Comparison of ENCODE assay signal across 9 mouse cellular contexts in genomic region chr14:122249123-122249522, GRCm38 (mm10).
DNase-seq lines count a peak whose midpoint lies in the region; ATAC-seq and TF ChIP-seq lines count a peak whose summit lies in the region.
"Had no signal": no experiment of that assay in that cellular context is flagged by ENCODE, and none has a peak within 500 bp of the region (broad histone marks: within the 10 kb centered on the region; RNA-seq: fewer than 3 reads in every experiment).

No protein-coding gene starts in this region.

- 89% methylated on average over 3 of the region's 3 CpGs for WGBS in hindbrain, embryonic 13.5 days

- peak; percentile 57 for TF ChIP-seq CTCF in G1E (IDR thresholded peaks at IDR 0.05; ENCODE audit: low read depth, low read length)

- H3K36me3 ChIP-seq in G1E (replicated peaks), result peaks cover 6% of the 10 kb centered on the region
- no peaks in the 10 kb centered on the region for H3K36me3 ChIP-seq in hindbrain, embryonic 13.5 days
- H3K36me3 ChIP-seq: neural tube, embryonic 12.5 days had no signal

- H3K9ac ChIP-seq in hindbrain, embryonic 13.5 days, result no peak overlapping the region
- H3K9ac ChIP-seq: neural tube, embryonic 12.5 days had no signal

- H3K4me1 ChIP-seq in G1E (ENCODE audit: insufficient read depth, low read depth, low read length), result no peaks in the 10 kb centered on the region
- no peaks in the 10 kb centered on the region for H3K4me1 ChIP-seq in hindbrain, embryonic 13.5 days (replicated peaks)
- H3K4me1 ChIP-seq: neural tube, embryonic 12.5 days had no signal

- H3K27ac ChIP-seq in hindbrain, embryonic 13.5 days, result no peak overlapping the region
- H3K27ac ChIP-seq: neural tube, embryonic 12.5 days had no signal

- H3K9me3 ChIP-seq in G1E (replicated peaks), result no peaks in the 10 kb centered on the region
- no peaks in the 10 kb centered on the region for H3K9me3 ChIP-seq in hindbrain, embryonic 13.5 days
- H3K9me3 ChIP-seq: neural tube, embryonic 12.5 days had no signal

- H3K27me3 ChIP-seq in G1E (ENCODE audit: insufficient read depth, low read length), result no peaks in the 10 kb centered on the region
- peaks cover 16% of the 10 kb centered on the region for H3K27me3 ChIP-seq in hindbrain, embryonic 13.5 days
- H3K27me3 ChIP-seq: neural tube, embryonic 12.5 days had no signal

- H3K4me2 ChIP-seq in hindbrain, embryonic 13.5 days, result no peak overlapping the region
- H3K4me2 ChIP-seq: neural tube, embryonic 12.5 days had no signal

- H3K4me3 ChIP-seq in G1E (ENCODE audit: low read depth, low read length), result no peak overlapping the region
- no peak overlapping the region for H3K4me3 ChIP-seq in hindbrain, embryonic 13.5 days
- H3K4me3 ChIP-seq: neural tube, embryonic 12.5 days had no signal

- peak; percentile 18 for DNase-seq in kidney, adult 18-20 months
- no peak for DNase-seq in kidney, postnatal 14 days
- DNase-seq in A20 (ENCODE audit: low read depth, low spot score), result peak; percentile 54
- no peak for DNase-seq in G1E (ENCODE audit: low spot score)
- peak; percentile 9 for DNase-seq in lung, postnatal 14 days

- no peak for ATAC-seq in G1E (ENCODE audit: extremely low read depth, insufficient number of reproducible peaks, low FRiP score, poor library complexity, severe bottlenecking)
- no peak for ATAC-seq in activated CD4-positive, CD25-positive, alpha-beta regulatory T cell, adult 4 months
- no peak for ATAC-seq in hindbrain, embryonic 13.5 days (ENCODE audit: low FRiP score)
- ATAC-seq in monocyte, adult 5-6 weeks (replicated peaks; ENCODE audit: insufficient number of reproducible peaks, low FRiP score, low TSS enrichment, poor library complexity, severe bottlenecking), result no peak

Comparison
In these comparisons a context has a peak if more than half of its experiments do, and no peak if none do; other contexts are left out.
1. DNase-seq: peak in kidney, adult 18-20 months (single experiment), A20 (single experiment) and lung, postnatal 14 days (single experiment); none in kidney, postnatal 14 days (single experiment) and G1E (single experiment).